Mouse (Mus musculus): ENCODE data around the gene Chst11.

Gene Chst11

GRCm38 (mm10) chr10:82984950-82985699 lies at the start of gene Chst11:
Gene Chst11, plus strand, starts transcription at chr10:82985498.
- DNase-seq = peak; percentile 77

DNA sequence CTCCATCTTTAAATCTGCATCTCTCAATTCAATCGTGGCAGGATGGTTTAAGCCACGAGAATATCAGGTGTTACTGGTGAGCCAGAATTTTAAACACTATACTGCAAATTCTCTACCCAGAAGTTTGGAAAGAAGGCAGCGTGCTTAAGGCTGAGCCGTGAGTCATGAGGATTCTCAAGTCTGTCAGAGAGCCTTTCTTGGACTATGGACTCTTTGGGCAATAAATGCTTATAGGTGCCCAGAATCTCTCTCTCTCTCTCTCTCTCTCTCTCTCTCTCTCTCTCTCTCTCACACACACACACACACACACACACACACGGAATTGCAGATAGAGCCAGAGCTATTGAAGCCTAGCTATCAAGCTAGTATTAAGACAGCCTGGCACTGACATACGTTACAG lies 49.5 kb upstream of the Chst11 start:
- no peak for DNase-seq

DNA sequence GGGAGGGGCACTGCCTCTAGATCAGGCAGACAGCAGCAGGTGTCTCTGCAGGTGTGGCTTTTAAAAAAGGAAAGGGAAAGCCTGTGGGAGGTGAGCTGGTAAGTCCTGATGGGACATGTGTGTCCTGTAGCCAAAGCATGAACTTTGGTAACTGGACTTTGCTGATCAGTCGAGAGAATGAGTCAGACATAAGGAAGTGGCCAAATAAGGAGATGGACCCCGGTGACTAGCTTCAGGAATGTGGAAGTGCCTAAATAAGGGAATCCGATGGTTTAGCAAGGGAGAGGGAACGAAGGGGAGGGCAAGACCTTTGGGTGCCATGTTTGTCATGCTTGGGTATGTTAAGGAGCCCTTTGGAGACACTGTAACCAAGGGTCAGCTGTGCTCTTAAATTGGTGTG lies 31.9 kb upstream of the Chst11 start:
- no peak for DNase-seq

DNA sequence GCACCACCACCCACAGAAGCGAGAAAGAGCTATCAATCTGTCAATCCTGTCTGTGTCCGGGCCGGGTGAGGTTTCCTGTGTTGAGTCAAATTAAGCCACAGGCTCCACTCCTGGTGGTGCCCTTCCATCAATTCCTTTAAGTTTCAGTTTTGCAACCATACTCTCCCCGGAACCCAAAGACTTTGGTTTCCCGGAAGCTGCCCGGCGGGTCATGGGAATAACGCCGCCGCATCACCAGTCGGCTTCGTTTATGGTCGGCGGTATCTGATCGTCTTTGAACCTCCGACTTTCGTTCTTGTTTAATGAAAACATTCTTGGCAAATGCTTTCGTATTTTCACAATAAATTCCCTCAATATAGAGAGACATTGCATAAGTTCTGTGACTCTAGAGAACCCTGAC lies 30.2 kb upstream of the Chst11 start:
- DNase-seq = no peak

GRCm38 (mm10) chr10:82958218-82958761 lies 27.0 kb upstream of the Chst11 start:
- DNase-seq = no peak

DNA sequence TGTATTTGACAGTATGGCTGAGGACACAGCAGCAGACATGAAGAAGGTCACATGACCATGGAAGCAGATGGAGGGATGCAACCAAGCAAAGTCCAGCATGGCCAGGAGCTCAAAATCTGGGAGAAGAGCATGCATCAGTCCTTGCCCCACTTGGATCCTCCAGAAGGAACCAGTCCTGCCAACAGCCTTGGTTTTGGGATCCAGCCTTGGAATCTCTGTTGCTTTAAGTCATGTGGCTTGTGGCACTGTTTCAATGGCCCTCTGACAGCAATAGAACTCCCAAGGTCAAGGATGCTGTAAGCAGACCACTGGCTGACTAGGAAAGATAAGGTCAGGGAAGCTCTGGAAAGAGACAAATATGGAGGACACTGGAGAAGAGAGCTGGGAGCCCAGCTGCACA lies 26.0 kb upstream of the Chst11 start:
- no peak for DNase-seq

GRCm38 (mm10) chr10:82961302-82961701 lies 24.0 kb upstream of the Chst11 start:
- DNase-seq = peak; percentile 32

DNA sequence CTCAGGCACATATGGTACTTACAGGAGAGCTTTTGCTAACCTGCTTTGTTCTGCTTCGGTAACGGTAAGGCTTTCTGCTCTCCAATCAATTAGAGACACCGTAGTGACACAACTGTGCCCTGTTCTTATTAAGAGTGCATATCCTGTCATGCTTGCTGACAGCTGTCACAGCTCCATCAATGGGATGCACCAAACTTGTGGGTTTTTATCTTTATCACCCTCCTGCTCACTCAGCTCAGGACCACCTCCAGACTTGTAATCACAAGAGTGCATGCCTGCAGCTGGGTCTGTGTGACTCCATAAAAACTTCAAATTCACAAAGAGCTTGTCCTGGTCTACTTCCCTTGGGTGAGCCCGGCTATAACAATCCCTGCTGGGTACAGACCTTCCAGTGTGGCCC lies 23.3 kb upstream of the Chst11 start:
- no peak for DNase-seq

- DNase-seq = no peak
These were observed 22.8 kb upstream of the Chst11 start for GRCm38 (mm10) chr10:82962472-82963020.

- no peak for DNase-seq
These were observed 20.8 kb upstream of the Chst11 start for GRCm38 (mm10) chr10:82964491-82964890.

DNA sequence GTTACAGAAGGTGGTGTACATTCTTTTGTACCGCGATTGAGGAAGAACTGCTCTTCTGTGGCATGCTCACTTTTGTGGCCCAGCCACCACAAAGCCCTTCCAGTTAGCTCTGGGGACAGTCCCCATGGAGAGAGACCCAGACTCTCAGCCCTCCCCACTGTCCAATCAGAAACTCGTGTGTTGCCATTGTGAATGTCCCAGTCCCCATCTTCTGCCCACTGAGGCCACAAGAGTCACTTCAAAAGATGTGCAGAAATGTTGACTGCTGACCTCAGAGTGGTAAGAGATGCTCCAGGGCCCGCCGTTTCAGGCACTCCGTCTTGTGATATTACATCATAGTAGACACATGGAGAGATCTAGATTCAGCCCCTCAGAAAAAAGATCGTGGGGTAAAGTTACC lies 18.6 kb upstream of the Chst11 start:
- no peak for DNase-seq

DNA sequence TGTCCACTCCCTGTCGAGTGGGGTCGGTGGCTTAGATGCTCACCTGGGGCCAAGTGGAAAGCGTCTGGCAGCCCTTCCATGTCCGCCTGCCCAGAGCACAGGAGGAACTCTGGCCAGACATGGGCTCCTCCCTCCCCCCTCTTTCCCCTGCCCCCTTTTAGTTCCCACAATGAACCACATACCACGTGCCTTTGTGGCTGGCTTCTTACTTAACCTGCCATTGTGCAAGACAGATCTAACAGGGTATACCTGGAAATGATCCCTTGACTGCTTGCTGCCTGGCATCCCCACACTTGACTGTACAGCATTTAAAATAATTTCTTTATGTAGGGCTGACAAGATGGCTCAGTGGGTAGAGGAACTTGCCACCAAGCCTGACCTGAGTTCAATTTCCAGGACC lies 15.7 kb upstream of the Chst11 start:
- no peak for DNase-seq

GRCm38 (mm10) chr10:82971549-82971948 lies 13.7 kb upstream of the Chst11 start:
- DNase-seq = no peak

DNA sequence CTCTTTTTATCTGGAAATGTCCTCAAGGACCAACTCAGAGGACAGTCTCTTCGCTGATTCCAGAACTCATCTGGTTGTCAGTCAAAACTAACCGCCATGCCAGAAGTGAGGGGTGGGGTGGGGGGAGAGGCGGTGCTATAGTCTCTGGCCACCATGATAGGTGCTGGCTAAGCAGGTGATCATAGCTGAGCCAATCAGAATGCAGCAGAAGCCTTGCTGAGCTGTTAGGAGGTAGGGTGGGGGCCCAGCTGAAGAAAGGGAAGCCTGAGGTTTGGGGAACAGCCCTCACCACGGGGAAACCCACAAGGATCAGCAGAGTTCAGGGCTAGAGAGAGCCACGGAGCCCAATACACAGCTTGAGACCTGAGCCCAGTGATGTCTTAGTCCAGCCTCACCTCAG lies 11.1 kb upstream of the Chst11 start:
- peak; percentile 35 for DNase-seq

DNA sequence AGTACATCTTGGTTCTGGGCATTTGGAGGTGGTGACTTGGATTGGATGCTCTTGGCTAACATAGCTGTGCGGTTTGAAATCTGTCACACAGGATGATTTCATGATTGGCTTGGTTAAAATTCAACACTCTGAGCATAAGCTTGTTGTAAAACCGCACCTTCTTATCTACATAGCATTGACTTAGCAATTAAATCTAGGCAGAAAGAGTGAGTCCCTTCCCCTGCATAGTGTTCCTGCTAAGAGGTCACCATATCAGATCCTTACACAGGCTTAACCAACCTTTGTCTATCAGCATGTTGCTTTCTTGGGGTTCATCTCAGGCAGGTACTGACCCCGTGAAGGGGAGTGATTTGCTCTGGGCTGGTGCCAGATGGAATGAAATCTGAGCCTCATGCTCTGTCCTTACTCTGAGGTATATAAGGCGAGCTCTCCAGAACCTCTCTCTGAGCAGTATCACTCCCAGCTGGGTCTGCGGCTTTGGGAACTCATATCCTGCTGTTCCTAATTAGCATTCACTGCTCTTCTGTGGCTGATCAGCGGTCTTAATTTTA lies 10.6 kb upstream of the Chst11 start:
- no peak for DNase-seq

- no peak for DNase-seq
These were observed 9.5 kb upstream of the Chst11 start for GRCm38 (mm10) chr10:82975806-82976205.

GRCm38 (mm10) chr10:82982286-82982685 lies 3.0 kb upstream of the Chst11 start:
- no peak for DNase-seq

DNA sequence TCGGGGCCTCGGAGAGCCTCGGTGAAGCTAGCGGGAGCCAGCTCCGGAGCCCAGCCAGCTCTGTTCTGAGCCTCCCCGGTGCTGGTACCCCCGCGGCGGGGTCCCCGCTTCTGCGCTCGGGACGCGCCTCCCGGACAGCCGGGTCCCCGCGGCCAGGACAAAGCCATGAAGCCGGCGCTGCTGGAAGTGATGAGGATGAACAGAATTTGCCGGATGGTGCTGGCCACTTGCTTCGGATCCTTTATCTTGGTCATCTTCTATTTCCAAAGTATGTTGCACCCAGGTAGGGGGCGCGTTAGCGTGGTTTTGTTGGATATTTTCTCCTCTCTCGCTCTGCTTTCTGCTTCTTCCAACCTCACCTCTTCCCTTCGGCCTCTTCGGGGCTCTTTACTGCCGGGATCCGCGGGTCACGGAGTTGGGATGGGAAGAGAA lies 418 bp downstream of the Chst11 start:
- DNase-seq = peak; percentile 65

DNA sequence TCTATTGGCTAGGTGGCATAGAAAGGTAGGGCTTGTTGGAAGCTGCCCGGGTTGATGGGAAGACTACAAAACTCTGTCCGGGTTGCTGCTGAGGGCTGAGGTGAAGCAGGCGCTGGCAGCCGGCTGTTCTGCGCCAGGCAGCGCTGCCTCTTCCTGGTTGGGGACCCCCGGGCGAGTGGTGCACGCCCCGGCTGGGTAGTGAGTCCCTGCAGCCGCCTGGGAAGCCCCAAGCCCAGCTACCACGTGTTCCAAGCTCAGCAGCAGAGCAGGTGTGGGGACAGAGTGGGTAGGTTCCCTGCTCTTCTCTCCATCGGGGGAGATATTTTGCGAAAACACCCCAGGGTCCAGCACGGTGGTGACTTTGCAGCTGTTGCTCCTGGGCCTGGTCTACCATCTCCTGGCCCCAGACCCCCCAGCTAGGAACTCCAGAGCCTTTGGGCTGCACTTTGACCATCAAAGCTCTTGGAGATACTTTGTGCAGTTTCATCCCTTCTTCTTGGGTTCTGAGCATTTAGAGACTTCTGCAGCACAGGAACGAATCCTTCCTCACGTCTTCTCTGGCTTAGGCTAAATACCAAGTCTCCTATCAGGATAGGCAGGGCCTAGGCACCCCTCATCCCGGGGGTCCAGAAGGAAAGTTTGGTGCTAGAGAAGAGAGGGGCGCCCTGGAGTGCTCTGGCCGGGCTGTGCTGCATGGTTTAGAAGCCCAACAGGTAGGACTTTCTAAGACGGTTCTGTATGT lies 1.1 kb downstream of the Chst11 start:
- peak; percentile 78 for DNase-seq

DNA sequence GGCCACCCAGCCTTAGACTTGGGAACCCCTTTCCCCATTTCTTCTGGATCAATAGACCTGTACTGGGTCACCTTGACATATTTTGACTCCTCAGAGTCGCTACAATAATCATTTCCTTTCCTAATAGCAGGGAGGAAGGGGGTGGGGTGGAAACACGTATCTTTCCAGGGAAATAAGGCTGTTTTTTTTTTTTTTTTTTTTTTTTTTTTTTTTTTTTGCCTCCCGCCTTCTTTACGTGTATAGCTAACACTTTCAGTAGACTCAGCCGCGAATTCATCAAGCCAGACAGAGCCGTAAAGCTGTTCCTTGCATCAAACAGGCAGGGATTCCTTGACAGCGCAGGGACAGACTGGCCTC lies 1.7 kb downstream of the Chst11 start:
- DNase-seq = no peak

GRCm38 (mm10) chr10:82987394-82987793 lies 2.1 kb downstream of the Chst11 start:
- no peak for DNase-seq

DNA sequence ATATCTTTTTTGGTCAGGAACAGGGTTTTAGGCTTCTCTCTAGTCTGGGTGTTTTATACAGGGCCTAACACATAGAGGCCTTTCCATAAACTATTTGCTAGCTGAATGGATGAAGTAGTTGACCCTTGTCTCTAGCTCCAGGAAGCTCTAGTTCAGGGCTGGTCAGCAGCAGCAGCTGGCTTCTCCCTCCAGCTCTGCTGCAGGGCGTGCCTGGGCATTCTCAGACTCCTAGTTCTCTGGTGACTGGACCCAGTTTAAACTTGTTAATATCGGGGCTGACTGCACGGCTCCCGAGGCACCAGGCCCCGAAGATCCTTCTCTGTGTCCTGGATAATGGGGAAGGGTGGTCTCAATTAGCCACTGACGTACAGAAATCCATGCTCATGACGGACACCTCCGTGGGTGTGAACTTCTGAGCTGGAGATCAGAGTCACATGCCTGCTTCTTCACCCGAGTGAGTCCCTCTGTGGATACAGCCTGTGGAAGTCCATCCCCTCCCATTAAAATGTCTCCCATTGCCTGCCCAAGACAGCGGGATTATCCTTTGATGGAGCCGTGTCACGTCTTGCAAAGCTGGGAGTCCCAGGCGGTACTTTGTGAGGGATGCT lies 4.2 kb downstream of the Chst11 start:
- DNase-seq = no peak

DNA sequence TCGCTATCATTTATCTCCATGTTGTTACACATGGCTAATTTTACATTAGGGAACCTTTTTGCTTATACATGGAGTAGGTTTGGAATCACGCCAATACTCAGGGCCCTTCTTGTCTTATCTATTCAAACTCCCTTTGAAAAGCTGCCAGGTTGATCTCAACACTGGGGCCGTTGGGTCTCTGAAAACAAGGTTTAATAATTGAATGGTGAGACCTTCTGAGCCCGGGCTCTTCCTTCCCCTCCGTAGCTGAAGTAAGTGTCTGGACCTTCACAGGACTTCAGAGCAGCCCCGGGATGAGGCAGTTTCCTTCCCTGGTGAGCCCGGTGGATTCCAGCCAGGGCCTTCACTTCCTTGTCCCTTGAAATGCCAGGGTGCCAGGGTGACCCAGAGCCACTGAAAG lies 5.6 kb downstream of the Chst11 start:
- no peak for DNase-seq
